Mouse (Mus musculus) heart, postnatal 0 days (tissue): ENCODE data around the gene Hspb11. TPM values are rescaled to one million over a fixed set of nuclear protein-coding genes. Genes with fewer than 3 reads are reported as not detected.

Experiments used
- ATAC-seq: fragments of 200-750 bp; cut with Nextera tagmentation; 2 replicates; pipeline ENCODE4 v1.8.0; 2017; ENCODE audit warnings: low read depth, moderate number of reproducible peaks, moderate library complexity; ENCODE audit not compliant: insufficient read depth
- DNase-seq: peaks from one replicate; pipeline ENCODE4 v3.0.0-alpha.2; 2016; ENCODE audit warnings: low spot score
- H3K27ac ChIP-seq: fragments of 300-500 bp; sonication (generic); 2 replicates; pipeline ENCODE4 v1.5.1; 2014; ENCODE audit warnings: low read depth, mild to moderate bottlenecking
- H3K27me3 ChIP-seq: fragments of 300-500 bp; sonication (generic); 2 replicates; pipeline ENCODE4 v1.6.1; 2014; ENCODE audit warnings: low read length, mixed read lengths; ENCODE audit not compliant: control insufficient read depth, insufficient read depth
- H3K36me3 ChIP-seq: fragments of 300-500 bp; sonication (generic); replicated peaks from 2 replicates; pipeline ENCODE4 v1.6.1; 2014; ENCODE audit warnings: low read length, mixed read lengths; ENCODE audit not compliant: control insufficient read depth, insufficient read depth
- H3K4me1 ChIP-seq: fragments of 300-500 bp; sonication (generic); 2 replicates; pipeline ENCODE4 v1.6.1; 2014; ENCODE audit warnings: antibody characterized with exemption; ENCODE audit not compliant: control insufficient read depth, insufficient read depth
- H3K4me2 ChIP-seq: fragments of 300-500 bp; sonication (generic); 2 replicates; pipeline ENCODE4 v1.6.1; 2014; ENCODE audit warnings: low read depth, mild to moderate bottlenecking, low read length, moderate library complexity
- H3K4me3 ChIP-seq: fragments of 300-500 bp; sonication (generic); 2 replicates; pipeline ENCODE4 v1.5.1; 2014; ENCODE audit warnings: low read depth, low read length
- H3K9ac ChIP-seq: fragments of 300-500 bp; sonication (generic); replicated peaks from 2 replicates; pipeline ENCODE4 v1.6.1; 2014; ENCODE audit warnings: low read depth, low read length, mixed read lengths
- H3K9me3 ChIP-seq: fragments of 300-500 bp; sonication (generic); replicated peaks from 2 replicates; pipeline ENCODE4 v1.6.1; 2016; ENCODE audit warnings: low read length; ENCODE audit not compliant: control insufficient read depth
- CTCF ChIP-seq: IDR thresholded peaks from 2 replicates; pipeline ENCODE4 v1.5.1; 2016; ENCODE audit warnings: antibody characterized with exemption, control low read depth, low read depth
- EP300 ChIP-seq: IDR thresholded peaks from 2 replicates; pipeline ENCODE4 v1.6.1; 2016; ENCODE audit warnings: antibody characterized with exemption, low read depth
- WGBS: fragments of 180-500 bp; shearing (Covaris S2); extraction: QIAGEN DNeasy Blood & Tissue Kit; methylation state at CpG from one replicate; pipeline ENCODE4 v1.1.7; 2014; 5-methylcytosine and 5-hydroxymethylcytosine counted together
- polyA plus RNA-seq: library from polyadenylated mRNA; unstranded; fragments of >200 nt; fragmentation: Nextera tagmentation; extraction: Ambion mirVana; gene quantifications from 2 replicates; pipeline ENCODE4 v1.2.1, GENCODE M21; 2015
- total RNA-seq: library from RNA; depleted of rRNA; stranded (reverse); fragments of >200 nt; gene quantifications from 2 replicates; pipeline ENCODE4 v1.2.3, GENCODE M21; 2014; ENCODE audit warnings: low replicate concordance

Hspb11 gene
- total and polyA plus RNA-seq, 2 experiments from 2014 or later = 35.0 to 37.5 TPM

GRCm38 (mm10) chr4:107226313-107226712 lies 27.1 kb upstream of the Hspb11 start:
- Histone ChIP-seq H3K9ac (no peak overlapping the region), H3K27me3 (peaks cover 4% of the 10 kb centered on the region), H3K4me3 (no peak overlapping the region), H3K9me3 (no peaks in the 10 kb centered on the region), H3K4me2 (no peak overlapping the region), H3K4me1 (no peaks in the 10 kb centered on the region), H3K36me3 (no peaks in the 10 kb centered on the region), H3K27ac (no peak overlapping the region)
- no peak for DNase-seq
- TF ChIP-seq EP300 (no peak), CTCF (no peak)
- WGBS = 84% methylated on average over 2 of the region's 2 CpGs
- no peak for ATAC-seq

- Histone ChIP-seq H3K4me3 (no peak overlapping the region), H3K9me3 (no peaks in the 10 kb centered on the region), H3K4me1 (no peaks in the 10 kb centered on the region), H3K9ac (no peak overlapping the region), H3K4me2 (no peak overlapping the region), H3K27me3 (no peaks in the 10 kb centered on the region), H3K27ac (no peak overlapping the region), H3K36me3 (peaks cover 41% of the 10 kb centered on the region)
- ATAC-seq (no peak), DNase-seq (no peak)
- TF ChIP-seq EP300 (no peak), CTCF (no peak)
- 34% methylated on average over 3 of the region's 3 CpGs for WGBS
Measured at GRCm38 (mm10) chr4:107232219-107232618, 21.2 kb upstream of the Hspb11 start.

GRCm38 (mm10) chr4:107238253-107238652 lies 15.1 kb upstream of the Hspb11 start:
- WGBS = 81% methylated on average over 2 of the region's 2 CpGs
- no peak for DNase-seq
- H3K36me3 ChIP-seq = peaks cover 75% of the 10 kb centered on the region

GRCm38 (mm10) chr4:107240196-107240595 lies 13.2 kb upstream of the Hspb11 start:
- TF ChIP-seq EP300 (no peak), CTCF (no peak)
- no peak overlapping the region for H3K9ac ChIP-seq
- no peaks in the 10 kb centered on the region for H3K27me3 ChIP-seq
- 97% methylated on average over 6 of the region's 6 CpGs for WGBS
- no peak overlapping the region for H3K27ac ChIP-seq
- ATAC-seq = no peak
- H3K4me2 ChIP-seq = no peak overlapping the region
- H3K4me1 ChIP-seq = peaks cover 10% of the 10 kb centered on the region; the same call in 1 of the 2 replicates
- DNase-seq = no peak
- peaks cover 55% of the 10 kb centered on the region for H3K36me3 ChIP-seq
- H3K9me3 ChIP-seq = no peaks in the 10 kb centered on the region
- no peak overlapping the region for H3K4me3 ChIP-seq

More at GRCm38 (mm10) chr4:107238253-107238652, 15.1 kb upstream of the Hspb11 start:
- Histone ChIP-seq H3K4me2 (no peak overlapping the region), H3K9me3 (no peaks in the 10 kb centered on the region), H3K4me1 (no peaks in the 10 kb centered on the region), H3K27ac (no peak overlapping the region), H3K4me3 (no peak overlapping the region), H3K27me3 (no peaks in the 10 kb centered on the region), H3K9ac (no peak overlapping the region)
- ATAC-seq = no peak
- TF ChIP-seq EP300 = no peak

- no peak overlapping the region for H3K27ac ChIP-seq
- H3K4me1 ChIP-seq = peaks cover 19% of the 10 kb centered on the region; the same call in 1 of the 2 replicates
- DNase-seq (no peak), ATAC-seq (no peak)
- peaks cover 33% of the 10 kb centered on the region for H3K36me3 ChIP-seq
- no peak for TF ChIP-seq CTCF
- H3K9me3 ChIP-seq = no peaks in the 10 kb centered on the region
- peak overlapping the region; percentile 29; the same call in 1 of the 2 replicates for H3K9ac ChIP-seq
- no peaks in the 10 kb centered on the region for H3K27me3 ChIP-seq
- no peak overlapping the region for H3K4me3 ChIP-seq
- 52% methylated on average over 6 of the region's 6 CpGs for WGBS
- H3K4me2 ChIP-seq = no peak overlapping the region
Measured at GRCm38 (mm10) chr4:107243365-107244333, 9.7 kb upstream of the Hspb11 start.
